ENCODE assay signal across 19 mouse cellular contexts in genomic region chr8:11347699-11348098, GRCm38 (mm10). TPM values are rescaled to one million over a fixed set of nuclear protein-coding genes. Genes with fewer than 3 reads are reported as not detected.
DNase-seq lines count a peak whose midpoint lies in the region; ATAC-seq lines count a peak whose summit lies in the region.
"Had no signal": no experiment of that assay in that cellular context is flagged by ENCODE, and none has a peak within 500 bp of the region (broad histone marks: within the 10 kb centered on the region; RNA-seq: fewer than 3 reads in every experiment).

No protein-coding gene starts in this region.

- H3K4me1 ChIP-seq in heart, embryonic 15.5 days (replicated peaks) = peaks cover 69% of the 10 kb centered on the region
- H3K4me1 ChIP-seq in lung, embryonic 15.5 days = peaks cover 70% of the 10 kb centered on the region
- peaks cover 16% of the 10 kb centered on the region for H3K4me1 ChIP-seq in embryonic facial prominence, embryonic 14.5 days (ENCODE audit: control insufficient read depth, insufficient read depth, low read length)

- peak overlapping the region; percentile 74 for H3K27ac ChIP-seq in heart, embryonic 15.5 days
- peak overlapping the region; percentile 60; the same call in 1 of the 2 replicates for H3K27ac ChIP-seq in lung, embryonic 15.5 days
- H3K27ac ChIP-seq in embryonic facial prominence, embryonic 14.5 days (replicated peaks; ENCODE audit: low read depth, low read length) = peak overlapping the region; percentile 33; the same call in 1 of the 2 replicates
- H3K27ac ChIP-seq: embryonic facial prominence, embryonic 12.5 days; hindbrain, embryonic 10.5 days; hindbrain, postnatal 0 days; macrophage; midbrain, embryonic 10.5 days; stomach, embryonic 15.5 days had no signal

- DNase-seq in heart, postnatal 36 days = no peak
- DNase-seq in lung, postnatal 36 days = no peak
- DNase-seq in embryonic facial prominence, embryonic 14.5 days (ENCODE audit: low spot score) = no peak
- DNase-seq in lung, postnatal 4 days = peak; percentile 33 to 73
- DNase-seq in embryo, embryonic 11 days = no peak
- DNase-seq: cerebellum, adult 8-10 months; kidney, adult 11 months; kidney, postnatal 10 days; liver; right cerebral cortex, postnatal 25 days had no signal

- intact Hi-C loops in heart, postnatal 36 days (cut with DNase I) = no loop called here

- 59% methylated on average over 9 of the region's 9 CpGs for WGBS in heart, embryonic 15.5 days
- 60% methylated on average over 9 of the region's 9 CpGs for WGBS in lung, embryonic 15.5 days
- WGBS in embryonic facial prominence, embryonic 14.5 days = 65% methylated on average over 9 of the region's 9 CpGs

- 0 out of 2 replicates have a peak, but pooled peaks have one; percentile 23 for ATAC-seq in heart, embryonic 15.5 days (replicated peaks; ENCODE audit: insufficient number of reproducible peaks, insufficient read depth, low FRiP score, low read depth)
- no peak for ATAC-seq in lung, embryonic 15.5 days (ENCODE audit: borderline replicate concordance, extremely low read depth, low FRiP score, low TSS enrichment)
- ATAC-seq in embryonic facial prominence, embryonic 14.5 days (ENCODE audit: low read depth) = no peak
- ATAC-seq: forebrain, embryonic 16.5 days; hindbrain, postnatal 0 days had no signal

- H3K9me3 ChIP-seq in heart, embryonic 15.5 days (replicated peaks) = no peaks in the 10 kb centered on the region
- H3K9me3 ChIP-seq in lung, embryonic 15.5 days = no peaks in the 10 kb centered on the region
- no peaks in the 10 kb centered on the region for H3K9me3 ChIP-seq in embryonic facial prominence, embryonic 14.5 days (ENCODE audit: control insufficient read depth, low read length)
- H3K9me3 ChIP-seq: embryonic facial prominence, embryonic 12.5 days; hindbrain, embryonic 10.5 days; midbrain, embryonic 10.5 days; stomach, embryonic 15.5 days had no signal

- no peak overlapping the region for H3K4me3 ChIP-seq in heart, embryonic 15.5 days
- H3K4me3 ChIP-seq in lung, embryonic 15.5 days = no peak overlapping the region
- no peak overlapping the region for H3K4me3 ChIP-seq in embryonic facial prominence, embryonic 14.5 days (ENCODE audit: low read depth, low read length)
- H3K4me3 ChIP-seq: embryonic facial prominence, embryonic 12.5 days; hindbrain, embryonic 10.5 days; midbrain, embryonic 10.5 days; stomach, embryonic 15.5 days had no signal

- no peak overlapping the region for H3K9ac ChIP-seq in heart, embryonic 15.5 days
- no peak overlapping the region for H3K9ac ChIP-seq in lung, embryonic 15.5 days
- H3K9ac ChIP-seq in embryonic facial prominence, embryonic 14.5 days (ENCODE audit: low read depth, low read length) = no peak overlapping the region
- H3K9ac ChIP-seq: embryonic facial prominence, embryonic 12.5 days; stomach, embryonic 15.5 days had no signal

- H3K4me2 ChIP-seq in heart, embryonic 15.5 days = no peak overlapping the region
- no peak overlapping the region for H3K4me2 ChIP-seq in lung, embryonic 15.5 days
- H3K4me2 ChIP-seq in embryonic facial prominence, embryonic 14.5 days (ENCODE audit: low read depth, low read length) = no peak overlapping the region
- H3K4me2 ChIP-seq: embryonic facial prominence, embryonic 12.5 days; stomach, embryonic 15.5 days had no signal

- H3K27me3 ChIP-seq in heart, embryonic 15.5 days = no peaks in the 10 kb centered on the region
- no peaks in the 10 kb centered on the region for H3K27me3 ChIP-seq in lung, embryonic 15.5 days
- H3K27me3 ChIP-seq in embryonic facial prominence, embryonic 14.5 days (replicated peaks; ENCODE audit: control insufficient read depth, insufficient read depth, low read length) = no peaks in the 10 kb centered on the region
- H3K27me3 ChIP-seq: embryonic facial prominence, embryonic 12.5 days; stomach, embryonic 15.5 days had no signal

- no peaks in the 10 kb centered on the region for H3K36me3 ChIP-seq in heart, embryonic 15.5 days
- H3K36me3 ChIP-seq in lung, embryonic 15.5 days = no peaks in the 10 kb centered on the region
- H3K36me3 ChIP-seq in embryonic facial prominence, embryonic 14.5 days (ENCODE audit: control insufficient read depth, insufficient read depth, low read length) = no peaks in the 10 kb centered on the region
- H3K36me3 ChIP-seq: embryonic facial prominence, embryonic 12.5 days; hindbrain, embryonic 10.5 days; midbrain, embryonic 10.5 days; stomach, embryonic 15.5 days had no signal

RNA-seq across cellular contexts. Expression of gene Col4a1, which starts 35.1 kb away (rescaled TPM):
- 191 and 245 TPM in 2 replicates for polyA plus RNA-seq in heart, embryonic 15.5 days (2015; fragmentation: Nextera tagmentation; extraction: Ambion mirVana)
- total RNA-seq in heart, postnatal 36 days (2021) = 100 to 1,000 TPM; 371 to 526 TPM
- 335 and 360 TPM in 2 replicates for polyA plus RNA-seq in lung, embryonic 15.5 days (2015; fragmentation: Nextera tagmentation; extraction: Ambion mirVana)
- 270 and 289 TPM in 2 replicates for polyA plus RNA-seq in embryonic facial prominence, embryonic 14.5 days (2014; fragmentation: Nextera tagmentation; extraction: Ambion mirVana)

RNA-seq across cellular contexts. Expression of gene Col4a2, which starts 35.1 kb away (rescaled TPM):
- polyA plus RNA-seq in heart, embryonic 15.5 days (2015; fragmentation: Nextera tagmentation; extraction: Ambion mirVana) = 89.8 and 106 TPM in 2 replicates
- 100 to 1,000 TPM; 228 to 282 TPM for total RNA-seq in heart, postnatal 36 days (2021)
- 121 and 126 TPM in 2 replicates for polyA plus RNA-seq in lung, embryonic 15.5 days (2015; fragmentation: Nextera tagmentation; extraction: Ambion mirVana)
- 92.3 and 95.9 TPM in 2 replicates for polyA plus RNA-seq in embryonic facial prominence, embryonic 14.5 days (2014; fragmentation: Nextera tagmentation; extraction: Ambion mirVana)

Comparison
In these comparisons a context has a peak if more than half of its experiments do, and no peak if none do; other contexts are left out.
1. DNase-seq: peak in lung, postnatal 4 days (2 of 2); none in heart, postnatal 36 days (0 of 2), lung, postnatal 36 days (single experiment), embryonic facial prominence, embryonic 14.5 days (single experiment) and embryo, embryonic 11 days (single experiment).
2. Peak in every context shown above with its lines, with median percentiles within 50 percentile points of each other: H3K27ac ChIP-seq.